Mouse (Mus musculus) MEL (cell line): ENCODE measurements around the gene Hist1h1c. TPM values are rescaled to one million over a fixed set of nuclear protein-coding genes. Genes with fewer than 3 reads are reported as not detected.

Source experiments
- DNase-seq: peaks from one replicate; pipeline ENCODE4 v3.0.0; 2011; ENCODE audit warnings: low read depth, low spot score
- H3K27ac ChIP-seq: 2 replicates; pipeline ENCODE4 v1.5.1; 2012; ENCODE audit warnings: low read depth, mild to moderate bottlenecking, control low read depth, low read length, moderate library complexity; ENCODE audit not compliant: control insufficient read depth
- H3K27me3 ChIP-seq, 2 experiments: fragments of 150-350 bp in 1 of 2; sonication (generic) in 1 of 2; 2 replicates each; pipeline ENCODE4 v1.6.1; 2012; ENCODE audit warnings: low read length in 2 of 2, mild to moderate bottlenecking in 2 of 2, improper control_type of control experiment in 1 of 2, moderate library complexity in 1 of 2; ENCODE audit not compliant: insufficient read depth in 2 of 2, control insufficient read depth in 1 of 2
- H3K36me3 ChIP-seq, 2 experiments: 2 replicates each; pipeline ENCODE4 v1.6.1; 2012 to 2014; ENCODE audit warnings: low read length in 2 of 2, improper control_type of control experiment in 1 of 2, inconsistent platforms in 1 of 2, mild to moderate bottlenecking in 1 of 2; ENCODE audit not compliant: insufficient read depth in 2 of 2, control insufficient read depth in 1 of 2
- H3K4me1 ChIP-seq, 2 experiments: fragments of 150-350 bp in 1 of 2; sonication (generic) in 1 of 2; 2 replicates each; pipeline ENCODE4 v1.6.1; 2012; ENCODE audit warnings: low read length in 2 of 2, improper control_type of control experiment in 1 of 2, mild to moderate bottlenecking in 1 of 2; ENCODE audit not compliant: insufficient read depth in 2 of 2, control insufficient read depth in 1 of 2
- H3K4me3 ChIP-seq, 2 experiments: fragments of 150-350 bp in 1 of 2; sonication (generic) in 1 of 2; 2 replicates each; pipeline ENCODE4 v1.5.1; 2012; ENCODE audit warnings: low read depth in 2 of 2, low read length in 2 of 2, mild to moderate bottlenecking in 2 of 2, moderate library complexity in 2 of 2, control low read depth in 1 of 2, improper control_type of control experiment in 1 of 2; ENCODE audit not compliant: control insufficient read depth in 1 of 2, insufficient read depth in 1 of 2
- H3K79me2 ChIP-seq: 2 replicates; pipeline ENCODE4 v1.6.1; 2012; ENCODE audit warnings: mild to moderate bottlenecking, low read length, moderate library complexity; ENCODE audit not compliant: control insufficient read depth, poor library complexity, insufficient read depth
- H3K9ac ChIP-seq: 2 replicates; pipeline ENCODE4 v1.6.1; 2012; ENCODE audit warnings: low read depth, mild to moderate bottlenecking, control low read depth, low read length, moderate library complexity; ENCODE audit not compliant: control insufficient read depth, poor library complexity, severe bottlenecking
- H3K9me3 ChIP-seq: fragments of 150-350 bp; sonication (generic); replicated peaks from 2 replicates; pipeline ENCODE4 v1.6.1; 2012; ENCODE audit warnings: mild to moderate bottlenecking, low read length, improper control_type of control experiment, moderate library complexity; ENCODE audit not compliant: insufficient read depth
- CHD2 ChIP-seq: IDR thresholded peaks from 2 replicates; pipeline ENCODE4 v1.6.1; 2011; ENCODE audit warnings: low read length, improper control_type of control experiment
- CTCF ChIP-seq, 3 experiments: IDR thresholded peaks in 2 of 3; conservative IDR thresholded peaks in 1 of 3; 2 replicates each; pipeline ENCODE4 v1.5.1; 2011 to 2012; ENCODE audit warnings: low read length in 3 of 3, low read depth in 2 of 3, mild to moderate bottlenecking in 2 of 3, improper control_type of control experiment in 1 of 3, inconsistent platforms in 1 of 3, mixed read lengths in 1 of 3, moderate library complexity in 1 of 3; ENCODE audit not compliant: control insufficient read depth in 1 of 3, insufficient read depth in 1 of 3, poor library complexity in 1 of 3, severe bottlenecking in 1 of 3
- EP300 ChIP-seq, 2 experiments: IDR thresholded peaks; 2 replicates each; pipeline ENCODE4 v1.6.1; 2011; ENCODE audit warnings: improper control_type of control experiment in 2 of 2, low read length in 2 of 2, low read depth in 1 of 2, mild to moderate bottlenecking in 1 of 2
- HCFC1 ChIP-seq: IDR thresholded peaks from 2 replicates; pipeline ENCODE4 v1.6.1; 2012; ENCODE audit warnings: low read depth, mild to moderate bottlenecking, inconsistent platforms, low read length, improper control_type of control experiment, moderate library complexity
- JUND ChIP-seq: IDR thresholded peaks from 2 replicates; pipeline ENCODE4 v1.6.1; 2011; ENCODE audit warnings: low read depth, mild to moderate bottlenecking, improper control_type of control experiment, low read length
- KAT2A ChIP-seq: conservative IDR thresholded peaks from 2 replicates; pipeline ENCODE4 v1.6.1; 2012; ENCODE audit warnings: low read depth, low read length, improper control_type of control experiment, inconsistent platforms
- MAFK ChIP-seq: IDR thresholded peaks from 2 replicates; pipeline ENCODE4 v1.6.1; 2011; ENCODE audit warnings: low read depth, mild to moderate bottlenecking, low read length, improper control_type of control experiment, borderline replicate concordance
- MEF2A ChIP-seq: IDR thresholded peaks from 2 replicates; pipeline ENCODE4 v1.6.1; 2014; ENCODE audit warnings: low read depth, mild to moderate bottlenecking, inconsistent platforms, low read length, improper control_type of control experiment; ENCODE audit not compliant: poor library complexity, insufficient replicate concordance, severe bottlenecking; ENCODE audit errors: extremely low read depth
- NRF1 ChIP-seq: IDR thresholded peaks from 2 replicates; pipeline ENCODE4 v1.6.1; 2014; ENCODE audit warnings: low read depth, mild to moderate bottlenecking, inconsistent platforms, low read length, improper control_type of control experiment, moderate library complexity; ENCODE audit not compliant: poor library complexity, insufficient read depth, severe bottlenecking
- POLR2A ChIP-seq, 2 experiments: IDR thresholded peaks; 2 replicates each; pipeline ENCODE4 v1.6.1; 2011 to 2012; ENCODE audit warnings: low read length in 2 of 2, mild to moderate bottlenecking in 2 of 2, control low read depth in 1 of 2, improper control_type of control experiment in 1 of 2, low read depth in 1 of 2, moderate library complexity in 1 of 2; ENCODE audit not compliant: control insufficient read depth in 1 of 2, insufficient read depth in 1 of 2, poor library complexity in 1 of 2
- POLR2AphosphoS5 ChIP-seq: IDR thresholded peaks from 2 replicates; pipeline ENCODE4 v1.6.1; 2012; ENCODE audit warnings: low read depth, borderline replicate concordance, mild to moderate bottlenecking, inconsistent platforms, low read length, moderate library complexity, mixed read lengths
- RCOR1 ChIP-seq: IDR thresholded peaks from 2 replicates; pipeline ENCODE4 v1.6.1; 2012; ENCODE audit warnings: low read depth, mild to moderate bottlenecking, inconsistent platforms, low read length, improper control_type of control experiment
- SIN3A ChIP-seq: IDR thresholded peaks from 2 replicates; pipeline ENCODE4 v1.6.1; 2012; ENCODE audit warnings: low read length, improper control_type of control experiment, inconsistent platforms
- SMC3 ChIP-seq: IDR thresholded peaks from 2 replicates; pipeline ENCODE4 v1.6.1; 2011; ENCODE audit warnings: low read depth, low read length, improper control_type of control experiment
- TBP ChIP-seq: IDR thresholded peaks from 2 replicates; pipeline ENCODE4 v1.8.0; 2011; ENCODE audit warnings: low read depth, low read length, improper control_type of control experiment
- TCF12 ChIP-seq: IDR thresholded peaks from 2 replicates; pipeline ENCODE4 v1.6.1; 2014; ENCODE audit warnings: low read depth, mild to moderate bottlenecking, inconsistent platforms, low read length, improper control_type of control experiment, moderate library complexity
- UBTF ChIP-seq: IDR thresholded peaks from 2 replicates; pipeline ENCODE4 v1.6.1; 2012; ENCODE audit warnings: low read depth, mild to moderate bottlenecking, inconsistent platforms, low read length, improper control_type of control experiment, moderate library complexity, borderline replicate concordance; ENCODE audit not compliant: insufficient read depth
- USF1 ChIP-seq: IDR thresholded peaks from 2 replicates; pipeline ENCODE4 v1.6.1; 2014; ENCODE audit warnings: low read depth, mild to moderate bottlenecking, inconsistent platforms, low read length, improper control_type of control experiment, moderate library complexity
- ZC3H11A ChIP-seq: IDR thresholded peaks from 2 replicates; pipeline ENCODE4 v1.6.1; 2012; ENCODE audit warnings: low read depth, mild to moderate bottlenecking, inconsistent platforms, low read length, improper control_type of control experiment
- ZKSCAN1 ChIP-seq: IDR thresholded peaks from 2 replicates; pipeline ENCODE4 v1.6.1; 2012; ENCODE audit warnings: low read depth, mild to moderate bottlenecking, inconsistent platforms, low read length, improper control_type of control experiment, moderate library complexity
- polyA plus RNA-seq, 2 experiments: library from polyadenylated mRNA; stranded (reverse) in 1 of 2; unstranded in 1 of 2; fragments of >175 nt in 1 of 2; fragments of >200 nt in 1 of 2; gene quantifications; 2 replicates each; pipeline versions ENCODE4 v1.2.1 to v1.2.4; 2012; ENCODE audit warnings: low replicate concordance in 2 of 2, low read depth in 1 of 2; ENCODE audit not compliant: insufficient read length in 2 of 2, insufficient read depth in 1 of 2, missing spikeins in 1 of 2
- total RNA-seq: library from RNA; depleted of rRNA; stranded (reverse); fragments of 300-350 nt; gene quantifications from 2 replicates; pipeline ENCODE4 v1.2.3, GENCODE M21; 2012

Hist1h1c gene
- total and polyA plus RNA-seq, 3 experiments: 3.8 to 348 TPM; not detected in 1

- TF ChIP-seq TBP (peak; percentile 44; the same call in 1 of the 2 replicates), RCOR1 (no peak), KAT2A (no peak), SIN3A (no peak), ZKSCAN1 (no peak), EP300 (IDR thresholded peaks at IDR 0.05; ENCODE audit: low read depth in 1 of 2, low read length in 2 of 2) (no peak)
- Histone ChIP-seq H3K9me3 (no peaks in the 10 kb centered on the region), H3K9ac (peak overlapping the region; percentile 94), H3K4me3 (peak overlapping the region; percentile 58 to 72), H3K4me1 (0 out of 4 replicates have a peak, but pooled peaks cover 3 to 6% of the 10 kb centered on the region in 2 experiments), H3K27ac (peak overlapping the region; percentile 99), H3K27me3 (no peaks in the 10 kb centered on the region), H3K79me2 (no peaks in the 10 kb centered on the region; the same call in 1 of the 2 replicates), H3K36me3 (peaks cover 0 to 17% of the 10 kb centered on the region in 2 experiments; a peak in 2 of 4 replicates)
- DNase-seq: peak; percentile 67
Observed at GRCm38 (mm10) chr13:23738041-23738440, 567 bp upstream of the Hist1h1c start.

- Histone ChIP-seq H3K36me3 (peaks cover 0 to 22% of the 10 kb centered on the region in 2 experiments; a peak in 2 of 4 replicates), H3K4me3 (peak overlapping the region; percentile 67 to 70), H3K79me2 (peaks cover 1% of the 10 kb centered on the region; the same call in 1 of the 2 replicates), H3K27me3 (no peaks in the 10 kb centered on the region), H3K4me1 (0 out of 4 replicates have a peak, but pooled peaks cover 3 to 5% of the 10 kb centered on the region in 2 experiments), H3K9ac (peak overlapping the region; percentile 85), H3K27ac (peak overlapping the region; percentile 99), H3K9me3 (no peaks in the 10 kb centered on the region)
- no peak for TF ChIP-seq SMC3
- TF ChIP-seq POLR2AphosphoS5: peak; percentile 97
- no peak for TF ChIP-seq NRF1
- no peak for TF ChIP-seq JUND
- no peak for TF ChIP-seq TCF12
- no peak for TF ChIP-seq MEF2A
- no peak for TF ChIP-seq MAFK
- TF ChIP-seq USF1: no peak
- no peak for TF ChIP-seq EP300 (IDR thresholded peaks at IDR 0.05; ENCODE audit: low read depth in 1 of 2, low read length in 2 of 2)
- TF ChIP-seq ZC3H11A: no peak
- peak; percentile 93 for TF ChIP-seq POLR2A (IDR thresholded peaks at IDR 0.05; ENCODE audit: control insufficient read depth in 1 of 2, insufficient read depth in 1 of 2, low read depth in 1 of 2, low read length in 2 of 2, poor library complexity in 1 of 2)
- no peak for TF ChIP-seq CHD2
- no peak for TF ChIP-seq CTCF (IDR thresholded peaks at IDR 0.05 in 2 of 3, conservative IDR thresholded peaks at IDR 0.05 in 1 of 3; ENCODE audit: control insufficient read depth in 1 of 3, insufficient read depth in 1 of 3, low read depth in 2 of 3, low read length in 3 of 3, poor library complexity in 1 of 3, severe bottlenecking in 1 of 3)
- TF ChIP-seq HCFC1: no peak
- peak; percentile 97; the same call in 1 of the 2 replicates for TF ChIP-seq UBTF
- peak; percentile 98 for DNase-seq
Observed at GRCm38 (mm10) chr13:23739069-23739921, 687 bp downstream of the Hist1h1c start.
